Mouse (Mus musculus) olfactory bulb, adult 2 months (tissue): ENCODE results near the gene Aldh8a1. TPM values are rescaled to one million over a fixed set of nuclear protein-coding genes. Genes with fewer than 3 reads are reported as not detected.

Experiments used
- H3K27ac ChIP-seq: fragments of 200-500 bp; 2 replicates; pipeline ENCODE4 v1.5.1; 2012; ENCODE audit warnings: low read depth, low read length; ENCODE audit not compliant: insufficient read depth
- H3K4me1 ChIP-seq: fragments of 200-500 bp; 2 replicates; pipeline ENCODE4 v1.6.1; 2012; ENCODE audit warnings: low read length; ENCODE audit not compliant: control insufficient read depth, insufficient read depth
- H3K4me3 ChIP-seq: fragments of 200-500 bp; 2 replicates; pipeline ENCODE4 v1.5.1; 2012; ENCODE audit warnings: mild to moderate bottlenecking, low read depth, low read length, moderate library complexity; ENCODE audit not compliant: insufficient read depth
- CTCF ChIP-seq: fragments of 200-500 bp; IDR thresholded peaks from 2 replicates; pipeline ENCODE4 v1.5.1; 2012; ENCODE audit warnings: low read depth, mild to moderate bottlenecking, low read length, moderate library complexity; ENCODE audit not compliant: insufficient read depth
- POLR2A ChIP-seq: fragments of 200-500 bp; IDR thresholded peaks from 2 replicates; pipeline ENCODE4 v1.6.1; 2012; ENCODE audit warnings: mild to moderate bottlenecking, low read depth, low read length, moderate library complexity; ENCODE audit not compliant: insufficient read depth
- WGBS: fragments of 180-500 bp; shearing (Covaris S2); methylation state at CpG from one replicate; pipeline ENCODE4 v1.1.7; 2018; 5-methylcytosine and 5-hydroxymethylcytosine counted together
- polyA plus RNA-seq: library from polyadenylated mRNA; stranded (reverse); fragments of >200 nt; gene quantifications from 2 replicates; pipeline ENCODE4 v1.2.4, GENCODE M21; 2012; ENCODE audit warnings: low replicate concordance; ENCODE audit not compliant: missing spikeins, insufficient read depth, insufficient read length

Gene Aldh8a1
- polyA plus RNA-seq, 1 experiment = not detected

- no peak overlapping the region for H3K4me3 ChIP-seq
- H3K27ac ChIP-seq = no peak overlapping the region
- 100% methylated on average over 2 of the region's 2 CpGs for WGBS
- TF ChIP-seq CTCF (no peak), POLR2A (no peak)
- H3K4me1 ChIP-seq = no peaks in the 10 kb centered on the region
Measured at GRCm38 (mm10) chr10:21349946-21350345, 27.1 kb upstream of the Aldh8a1 start.

GRCm38 (mm10) chr10:21350531-21351515 lies 26.3 kb upstream of the Aldh8a1 start:
- H3K27ac ChIP-seq = no peak overlapping the region
- H3K4me3 ChIP-seq = no peak overlapping the region
- WGBS = 93% methylated on average over 11 of the region's 11 CpGs
- no peaks in the 10 kb centered on the region for H3K4me1 ChIP-seq
- TF ChIP-seq POLR2A = no peak
- TF ChIP-seq CTCF = no peak

- H3K27ac ChIP-seq = no peak overlapping the region
- no peaks in the 10 kb centered on the region for H3K4me1 ChIP-seq
- 89% methylated on average over 12 of the region's 12 CpGs for WGBS
Measured at GRCm38 (mm10) chr10:21351766-21352165, 25.3 kb upstream of the Aldh8a1 start.

GRCm38 (mm10) chr10:21353890-21354289 lies 23.2 kb upstream of the Aldh8a1 start:
- Histone ChIP-seq H3K27ac (no peak overlapping the region), H3K4me1 (no peaks in the 10 kb centered on the region), H3K4me3 (no peak overlapping the region)
- 74% methylated on average over 5 of the region's 5 CpGs for WGBS
- TF ChIP-seq CTCF (no peak), POLR2A (no peak)

More at GRCm38 (mm10) chr10:21351766-21352165, 25.3 kb upstream of the Aldh8a1 start:
- H3K4me3 ChIP-seq = no peak overlapping the region
- TF ChIP-seq POLR2A (no peak), CTCF (no peak)

GRCm38 (mm10) chr10:21354506-21354905 lies 22.6 kb upstream of the Aldh8a1 start:
- no peak overlapping the region for H3K4me3 ChIP-seq
- WGBS = 93% methylated on average over 7 of the region's 7 CpGs
- no peak for TF ChIP-seq CTCF
- TF ChIP-seq POLR2A = no peak

GRCm38 (mm10) chr10:21357986-21358385 lies 19.1 kb upstream of the Aldh8a1 start:
- WGBS = 93% methylated on average over 8 of the region's 8 CpGs
- Histone ChIP-seq H3K4me3 (no peak overlapping the region), H3K27ac (no peak overlapping the region), H3K4me1 (no peaks in the 10 kb centered on the region)
- TF ChIP-seq POLR2A (no peak), CTCF (no peak)

More at GRCm38 (mm10) chr10:21354506-21354905, 22.6 kb upstream of the Aldh8a1 start:
- H3K4me1 ChIP-seq = no peaks in the 10 kb centered on the region
- H3K27ac ChIP-seq = no peak overlapping the region

- TF ChIP-seq POLR2A (no peak), CTCF (no peak)
- WGBS = 87% methylated on average over 4 of the region's 4 CpGs
- no peak overlapping the region for H3K27ac ChIP-seq
- H3K4me3 ChIP-seq = no peak overlapping the region
- no peaks in the 10 kb centered on the region for H3K4me1 ChIP-seq
Measured at GRCm38 (mm10) chr10:21359086-21359485, 18.0 kb upstream of the Aldh8a1 start.

GRCm38 (mm10) chr10:21361871-21362270 lies 15.2 kb upstream of the Aldh8a1 start:
- Histone ChIP-seq H3K4me1 (no peaks in the 10 kb centered on the region), H3K4me3 (no peak overlapping the region), H3K27ac (no peak overlapping the region)
- TF ChIP-seq CTCF (no peak), POLR2A (no peak)
- 90% methylated on average over 7 of the region's 7 CpGs for WGBS

- Histone ChIP-seq H3K4me1 (no peaks in the 10 kb centered on the region), H3K27ac (no peak overlapping the region), H3K4me3 (no peak overlapping the region)
- no peak for TF ChIP-seq CTCF
- TF ChIP-seq POLR2A = no peak
- 91% methylated on average over 4 of the region's 4 CpGs for WGBS
Measured at GRCm38 (mm10) chr10:21363297-21363696, 13.8 kb upstream of the Aldh8a1 start.

GRCm38 (mm10) chr10:21364946-21365345 lies 12.1 kb upstream of the Aldh8a1 start:
- H3K4me3 ChIP-seq = no peak overlapping the region
- H3K27ac ChIP-seq = no peak overlapping the region
- TF ChIP-seq POLR2A (no peak), CTCF (no peak)
- H3K4me1 ChIP-seq = no peaks in the 10 kb centered on the region
- WGBS = 96% methylated on average over 7 of the region's 7 CpGs
